Mouse (Mus musculus): ENCODE results near the gene Cilp2. TPM values are rescaled to one million over a fixed set of nuclear protein-coding genes. Genes with fewer than 3 reads are reported as not detected.

Gene Cilp2
- total RNA-seq (2022): under 1 TPM; 0.54 to 0.79 (median 0.65) TPM

DNA sequence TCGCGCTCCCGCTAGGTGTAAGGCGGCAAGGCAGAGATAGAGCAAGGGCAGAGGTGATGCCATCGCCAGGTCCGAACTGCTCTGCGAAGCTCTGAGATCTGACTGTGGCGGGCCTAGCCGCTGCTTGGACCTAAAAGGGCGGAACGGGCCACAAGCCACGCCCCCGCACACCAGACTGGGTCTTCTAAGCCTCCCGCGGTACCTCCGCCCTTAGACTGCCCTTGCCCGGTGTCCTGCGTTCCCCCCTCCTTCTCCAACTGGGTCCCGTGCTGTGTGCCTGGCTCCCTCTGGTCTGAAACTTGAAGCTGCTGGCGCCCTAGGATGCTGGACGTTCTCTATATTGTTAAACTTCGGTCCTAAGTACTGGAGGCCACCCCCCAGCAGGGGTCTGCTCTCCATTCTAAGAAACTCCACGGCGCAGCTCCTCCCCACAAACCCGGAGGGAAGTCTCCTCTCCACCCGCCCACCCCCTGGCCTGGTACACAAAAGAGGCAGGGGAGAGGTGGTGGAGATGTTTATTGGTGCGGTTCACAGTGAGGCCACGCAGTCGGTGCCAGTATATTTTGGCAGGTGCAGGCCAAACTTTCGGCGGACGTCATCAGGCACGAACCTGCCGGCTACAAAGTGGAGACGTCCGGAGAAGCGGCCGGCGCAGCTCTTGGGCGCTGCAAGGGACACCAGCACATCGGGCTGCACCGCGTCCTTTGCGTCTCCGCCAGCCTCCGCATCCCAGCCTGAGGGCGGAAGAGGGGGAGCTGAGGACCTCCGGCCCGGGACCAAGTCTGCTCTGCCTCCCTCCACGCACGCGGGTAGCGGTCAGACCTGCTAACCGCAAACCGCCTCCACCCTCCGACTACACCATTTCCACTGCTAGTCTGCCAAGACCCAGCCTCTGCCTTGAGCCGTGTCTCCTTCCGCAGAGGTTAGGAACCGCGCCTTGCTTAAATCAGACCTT is at the start of gene Cilp2:
Cilp2 (minus strand) TSS at position 399 of the 955 bp plus-strand sequence.
- DNase-seq (ENCODE audit: low spot score in 2 of 2): no peak

DNA sequence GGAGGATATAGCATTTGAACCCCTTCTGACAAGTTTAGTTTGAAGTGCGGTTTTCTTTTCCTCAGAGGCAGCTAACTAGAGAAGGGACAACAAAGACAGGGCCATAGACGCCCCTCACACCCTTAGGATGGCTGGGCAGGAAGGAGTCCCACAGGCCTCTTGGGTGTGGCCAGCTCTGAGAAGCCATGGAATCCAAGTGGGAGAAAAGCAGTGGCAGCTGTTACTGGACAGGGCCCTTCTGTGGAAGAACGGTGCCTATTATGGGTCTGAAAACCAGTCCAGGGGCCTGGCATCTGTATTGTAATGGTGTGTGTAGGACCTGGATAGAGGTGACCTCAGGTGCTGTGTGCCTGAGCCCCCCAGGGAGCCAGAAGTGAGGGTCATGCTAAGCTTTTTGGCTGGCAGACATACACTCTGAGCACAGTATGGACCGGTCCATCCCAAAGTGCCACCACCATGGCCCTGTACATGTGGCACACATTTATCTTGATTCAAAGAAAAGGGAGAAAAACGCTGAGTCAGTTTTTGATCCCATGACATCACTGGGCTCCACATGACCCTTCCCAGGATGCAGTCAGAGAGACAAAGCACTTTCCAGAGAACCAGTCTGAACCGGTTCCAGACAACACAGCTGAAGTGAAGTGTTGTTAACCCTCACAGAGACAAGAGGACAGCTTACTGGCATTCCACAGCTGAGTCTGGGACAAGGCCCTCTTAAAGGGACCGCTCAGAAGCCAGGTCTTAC is 48.7 kb upstream of the Cilp2 start:
- no peak for DNase-seq (ENCODE audit: low spot score in 2 of 2)

DNA sequence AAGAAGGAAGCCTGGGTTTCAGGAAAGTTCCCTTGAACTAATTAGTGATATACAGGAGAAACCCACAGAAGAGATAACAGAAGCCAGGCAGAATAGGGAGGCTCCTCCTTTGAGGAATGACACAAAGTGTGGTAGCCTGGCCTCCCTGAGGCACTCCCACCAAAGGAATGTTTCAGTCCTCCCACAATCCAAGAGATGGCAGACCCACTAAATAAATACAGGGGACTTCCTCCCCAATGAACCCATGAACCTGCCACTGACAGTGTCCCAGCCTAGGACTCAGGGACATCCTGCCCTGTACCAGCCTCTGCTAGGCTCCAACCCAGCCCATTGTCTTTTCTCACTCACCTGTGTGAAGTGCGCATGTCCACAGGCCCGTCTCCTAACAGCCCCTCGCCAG is 47.9 kb upstream of the Cilp2 start:
- no peak for DNase-seq (ENCODE audit: low spot score in 2 of 2)

DNA sequence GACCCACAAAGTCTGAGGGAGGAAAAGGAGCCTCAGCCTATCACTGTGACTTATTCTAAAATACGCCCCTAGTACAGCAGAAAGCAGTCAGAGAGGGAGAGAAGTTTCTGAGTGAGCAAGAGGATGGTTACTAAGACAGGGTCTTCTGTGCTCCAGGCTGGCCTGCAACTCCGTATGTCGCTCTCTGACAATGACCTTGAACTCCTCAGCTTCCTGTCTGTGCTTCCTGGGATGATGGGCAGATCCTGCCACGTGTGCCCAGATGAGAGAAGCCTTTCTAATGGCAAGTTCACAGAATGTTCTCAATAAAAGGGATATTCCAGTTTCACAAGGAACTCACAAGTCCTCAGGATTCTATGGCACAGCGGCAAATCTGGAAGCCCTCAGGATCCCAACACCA is 47.1 kb upstream of the Cilp2 start:
- DNase-seq (ENCODE audit: low spot score in 2 of 2): no peak

DNA sequence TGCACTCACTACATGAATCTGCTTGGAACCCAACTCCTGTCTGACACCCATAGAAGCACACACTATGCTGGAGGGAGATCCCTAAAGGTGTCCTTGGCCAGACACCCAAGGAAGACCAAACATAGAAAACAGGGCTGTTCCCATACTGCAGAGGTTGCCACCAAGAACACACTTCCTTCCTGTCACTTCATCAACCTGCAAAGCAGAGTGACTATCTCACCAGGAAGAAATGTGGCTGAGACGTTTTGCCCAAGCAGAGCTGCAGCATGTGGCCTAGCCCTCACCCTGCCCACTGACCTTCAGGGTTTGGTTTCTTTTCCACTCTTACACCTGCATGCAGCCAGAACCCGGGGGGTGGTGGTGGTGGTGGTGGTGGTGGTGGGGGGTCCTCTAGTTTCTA is 46.3 kb upstream of the Cilp2 start:
- DNase-seq (ENCODE audit: low spot score in 2 of 2): no peak

DNA sequence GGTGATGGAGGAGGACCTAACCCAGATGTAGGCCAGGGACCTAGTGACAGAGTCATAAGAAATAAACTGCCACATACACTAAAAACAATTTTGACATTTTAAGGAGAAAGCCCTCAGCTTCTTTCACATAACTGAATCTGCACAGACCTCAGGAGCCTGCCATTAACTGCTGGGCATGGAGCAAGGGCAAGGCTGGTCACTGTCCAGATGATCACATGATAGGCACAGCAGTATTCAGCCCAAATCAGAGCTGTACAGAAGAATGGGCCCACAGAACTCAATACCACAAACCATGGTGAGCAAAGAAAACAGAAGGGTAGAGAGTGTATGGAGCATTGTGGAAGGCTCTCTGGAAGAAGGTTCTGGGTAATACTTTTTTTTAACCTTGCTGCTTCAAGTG is 39.4 kb upstream of the Cilp2 start:
- no peak for DNase-seq (ENCODE audit: low spot score in 2 of 2)

DNA sequence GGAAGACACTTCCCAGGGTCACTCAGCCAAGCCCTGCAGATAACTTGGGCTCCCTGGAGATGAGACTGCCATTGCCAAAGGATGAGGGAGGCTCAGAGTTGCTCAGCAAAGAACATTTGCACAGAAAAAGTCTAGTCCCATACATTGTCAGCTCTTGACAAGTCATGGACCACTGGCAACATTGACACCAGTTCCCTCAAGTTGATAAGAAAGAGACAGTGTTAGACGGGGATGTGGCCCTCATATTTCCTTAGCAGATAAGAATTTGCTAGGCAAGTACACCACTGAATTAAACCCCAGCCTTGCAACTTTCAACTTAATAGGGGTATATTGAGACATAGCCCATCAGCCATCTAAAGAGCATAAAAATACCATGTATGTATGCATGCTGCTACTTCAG is 36.5 kb upstream of the Cilp2 start:
- no peak for DNase-seq (ENCODE audit: low spot score in 2 of 2)

DNA sequence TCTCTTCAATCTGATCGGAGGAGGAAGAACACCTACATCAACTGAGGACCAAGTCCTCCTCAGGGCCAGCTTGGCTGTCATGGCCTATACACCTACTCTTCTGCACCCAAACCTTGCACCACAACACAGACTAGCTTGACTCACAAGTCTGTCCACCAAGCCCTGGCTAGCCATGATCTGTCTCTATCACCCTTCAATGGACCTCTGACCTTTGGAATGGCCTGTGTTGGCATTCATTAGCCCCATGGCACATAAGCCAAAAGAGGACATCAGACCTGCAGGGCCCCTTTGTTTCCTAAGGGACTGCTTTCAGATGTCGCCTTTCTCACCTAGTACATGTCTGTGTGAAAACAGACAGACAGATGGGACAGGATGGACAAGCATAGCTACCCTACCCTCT is 33.7 kb upstream of the Cilp2 start:
- no peak for DNase-seq (ENCODE audit: low spot score in 2 of 2)

DNA sequence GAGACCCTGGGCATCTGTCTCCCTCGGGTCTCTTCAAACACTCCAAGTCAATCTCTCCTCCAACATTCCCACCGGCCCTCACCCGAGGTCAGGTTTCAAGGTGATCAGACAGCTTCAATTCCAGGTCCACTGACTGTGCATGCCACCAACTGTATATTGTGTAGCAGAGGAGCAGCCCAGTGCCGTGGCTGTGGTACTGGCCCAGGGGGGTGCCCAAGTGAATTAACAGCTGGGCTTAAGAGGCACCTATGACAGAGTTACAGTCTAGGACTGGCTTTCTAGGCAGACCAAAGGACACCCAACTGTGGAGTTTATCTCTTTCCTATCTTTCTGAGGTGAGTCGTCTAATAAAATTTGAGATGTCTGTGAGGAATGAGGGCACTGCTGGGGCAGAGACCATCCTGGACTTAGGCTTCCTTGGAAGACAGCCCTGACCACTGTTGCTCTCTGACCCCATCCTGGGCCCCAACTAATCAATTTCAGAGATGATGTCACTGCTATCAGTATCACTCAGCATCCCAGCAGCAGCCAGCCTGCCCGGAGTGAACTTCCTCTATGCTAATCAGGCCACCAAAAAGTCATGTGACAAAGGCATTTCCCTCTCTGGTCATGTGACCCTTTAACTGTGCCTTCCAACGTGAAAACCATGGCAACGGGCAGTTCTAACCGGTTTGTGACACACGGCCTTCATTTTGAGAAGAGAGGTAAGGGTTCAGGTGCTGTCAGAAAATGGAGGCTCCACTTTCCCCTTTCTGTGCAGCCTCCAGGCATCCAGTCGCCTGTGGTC is 32.6 kb upstream of the Cilp2 start:
- DNase-seq (ENCODE audit: low spot score in 2 of 2): no peak

DNA sequence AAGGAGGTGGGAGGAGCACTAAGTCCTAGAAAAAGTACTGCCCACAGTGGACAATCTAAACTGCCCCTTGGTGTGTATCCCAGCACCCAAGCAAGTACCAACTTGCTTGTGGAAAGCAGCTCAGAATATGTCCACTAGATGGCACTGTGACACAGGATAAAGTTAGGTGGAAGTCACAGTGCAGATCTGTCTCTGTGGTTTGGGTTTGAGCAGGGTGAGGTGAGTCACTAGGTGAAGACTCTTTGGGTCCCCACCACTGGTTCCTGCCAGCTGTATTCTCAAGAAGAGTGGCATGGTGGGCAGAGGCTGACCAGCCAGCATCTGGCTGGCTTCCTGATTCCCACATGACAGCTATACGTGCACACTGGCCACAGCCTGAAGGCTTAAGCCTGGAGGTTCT is 31.5 kb upstream of the Cilp2 start:
- DNase-seq (ENCODE audit: low spot score in 2 of 2): peak; percentile 62 to 64

DNA sequence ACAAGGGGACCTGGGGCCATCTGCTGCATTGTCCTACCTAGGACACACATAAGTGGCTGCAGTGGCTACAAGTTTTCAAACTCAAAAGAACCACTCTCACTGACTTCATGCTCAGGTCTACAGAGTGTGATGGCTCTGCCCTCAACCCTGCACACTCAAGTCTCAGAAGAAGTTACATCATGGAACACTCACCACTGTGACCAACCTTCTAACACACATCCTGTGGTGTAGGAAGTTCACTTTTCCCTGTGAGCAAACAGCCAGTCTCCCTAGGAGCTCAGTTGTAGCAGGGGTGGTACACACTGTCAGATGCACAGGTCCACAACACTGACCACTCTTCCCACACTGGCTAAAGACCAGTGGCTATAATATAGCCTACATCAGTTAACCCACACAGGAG is 31.0 kb upstream of the Cilp2 start:
- DNase-seq (ENCODE audit: low spot score in 2 of 2): no peak

DNA sequence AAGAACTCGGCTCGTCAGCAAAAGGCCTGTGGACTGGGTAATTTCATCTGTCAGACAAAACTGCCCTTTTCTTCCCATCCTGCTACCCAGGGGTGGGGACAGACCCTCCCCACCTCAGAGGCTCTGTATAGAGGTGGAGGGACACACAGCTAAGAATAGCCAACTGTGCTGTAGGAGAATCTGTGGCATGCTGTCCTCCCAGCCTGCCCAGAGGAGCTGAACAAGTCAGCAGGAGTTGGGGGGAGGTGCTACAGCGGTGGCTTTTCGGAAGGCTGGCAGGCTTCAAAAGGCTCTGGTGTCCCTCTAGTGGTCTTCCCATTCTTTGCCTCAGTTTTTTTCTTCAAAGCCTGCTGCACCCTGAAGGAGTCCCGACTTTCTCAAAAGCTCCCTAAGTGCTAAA is 28.3 kb upstream of the Cilp2 start:
- no peak for DNase-seq (ENCODE audit: low spot score in 2 of 2)

DNA sequence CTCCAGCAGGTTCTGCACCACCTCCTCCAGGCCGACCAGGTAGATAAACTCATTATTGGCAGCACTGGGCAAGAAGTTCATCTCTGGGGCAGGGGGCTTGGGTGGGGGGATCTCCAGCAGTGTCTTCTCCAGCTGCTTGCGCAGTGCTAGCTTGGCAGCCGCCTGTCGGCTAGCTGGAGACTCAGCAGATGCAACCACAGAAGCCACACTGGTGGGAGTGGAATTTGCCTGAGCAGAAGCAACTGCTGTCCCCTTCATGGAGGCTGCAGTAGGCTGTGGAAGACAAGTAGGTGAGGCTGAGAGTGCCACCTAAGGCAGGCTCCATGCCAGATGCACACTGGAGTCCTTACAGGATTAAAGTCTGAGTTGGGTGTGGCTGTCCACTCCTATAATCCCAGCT is 27.0 kb upstream of the Cilp2 start:
- DNase-seq (ENCODE audit: low spot score in 2 of 2): no peak

DNA sequence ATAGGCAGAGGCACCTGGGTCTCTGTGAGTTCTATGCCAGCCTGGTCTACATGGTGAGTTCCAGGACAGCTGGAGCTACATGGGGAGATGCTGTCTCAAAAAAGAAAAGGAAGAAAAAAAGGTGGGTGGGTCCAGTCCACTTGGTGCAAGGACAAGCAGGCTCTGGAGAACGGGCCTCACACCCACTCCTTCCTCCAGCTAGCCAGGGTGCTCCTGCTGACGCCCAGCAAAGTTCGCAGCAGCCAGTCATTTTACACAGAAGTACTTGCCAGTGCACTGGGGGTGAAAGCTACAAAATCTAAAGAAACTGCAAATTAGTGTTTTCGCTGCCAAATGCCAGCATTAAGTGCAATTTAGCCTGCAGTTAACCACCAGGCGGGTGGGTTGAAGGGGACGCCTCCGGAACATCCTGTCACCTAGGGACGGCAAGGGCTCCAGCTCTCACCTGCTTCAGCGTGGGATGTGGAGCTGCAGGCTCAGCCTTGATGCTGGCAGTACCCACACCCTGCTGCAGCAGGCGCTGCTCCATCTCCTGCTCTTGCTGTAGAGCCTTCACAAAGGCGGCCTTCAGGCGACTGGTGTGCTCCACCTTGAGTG is 25.1 kb upstream of the Cilp2 start:
- peak; percentile 53 to 72 for DNase-seq (ENCODE audit: low spot score in 2 of 2)

DNA sequence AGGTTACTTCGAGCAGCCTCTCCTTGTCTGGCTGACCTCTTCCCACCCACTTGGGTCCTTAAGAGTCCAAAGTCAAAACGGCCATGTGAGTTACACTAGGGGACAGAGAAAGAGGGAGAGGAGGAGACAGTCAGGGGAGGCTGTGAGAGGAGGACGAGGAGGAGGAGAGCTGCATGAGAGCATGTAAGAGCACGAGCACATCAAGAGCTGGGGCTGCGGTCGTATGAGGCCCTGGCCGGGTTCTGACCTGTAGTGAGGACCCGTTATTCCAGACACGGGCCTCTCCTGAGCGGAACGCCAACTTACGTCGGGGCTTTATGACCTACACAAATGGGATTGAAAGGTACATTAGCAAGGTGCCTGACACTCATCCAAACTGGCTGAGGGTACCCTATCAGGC is 24.4 kb upstream of the Cilp2 start:
- no peak for DNase-seq (ENCODE audit: low spot score in 2 of 2)

DNA sequence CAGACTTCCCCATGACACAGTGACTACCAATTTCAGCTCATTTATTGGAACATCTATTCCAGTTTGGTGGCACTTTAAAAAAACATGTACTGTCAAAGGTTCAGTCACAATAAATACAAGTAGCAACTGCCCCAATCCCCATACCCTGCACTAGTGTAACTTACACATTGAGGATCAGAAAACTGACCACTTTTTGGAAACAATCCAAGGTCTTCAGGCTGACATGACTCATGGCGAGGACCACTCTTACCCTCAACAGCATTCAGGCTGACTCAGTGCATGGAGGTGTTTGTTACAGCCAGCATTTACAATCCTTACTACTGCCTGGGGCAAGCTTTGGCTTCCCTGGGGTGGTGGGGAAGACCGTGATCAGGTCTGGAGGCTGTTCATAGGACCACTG is 19.6 kb upstream of the Cilp2 start:
- DNase-seq (ENCODE audit: low spot score in 2 of 2): no peak

DNA sequence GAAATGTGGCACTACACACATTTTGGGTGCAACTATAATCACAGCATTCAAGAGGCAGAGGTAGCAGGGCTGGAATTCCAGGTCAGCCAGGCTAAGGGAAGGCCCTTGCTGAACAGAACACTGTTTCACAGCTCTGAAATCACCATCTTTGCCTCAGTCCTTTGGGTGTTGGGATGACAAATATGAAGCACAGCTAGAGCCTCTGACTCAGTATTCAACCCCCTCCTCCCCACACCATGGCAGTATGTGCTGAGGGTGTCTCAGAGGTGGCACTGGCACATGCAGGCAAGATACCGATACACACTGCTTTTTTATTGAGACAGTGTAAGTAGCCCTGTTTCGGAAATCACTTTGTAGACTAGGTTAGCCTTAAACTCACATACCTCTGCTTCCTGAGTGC is 18.8 kb upstream of the Cilp2 start:
- DNase-seq (ENCODE audit: low spot score in 2 of 2): no peak

DNA sequence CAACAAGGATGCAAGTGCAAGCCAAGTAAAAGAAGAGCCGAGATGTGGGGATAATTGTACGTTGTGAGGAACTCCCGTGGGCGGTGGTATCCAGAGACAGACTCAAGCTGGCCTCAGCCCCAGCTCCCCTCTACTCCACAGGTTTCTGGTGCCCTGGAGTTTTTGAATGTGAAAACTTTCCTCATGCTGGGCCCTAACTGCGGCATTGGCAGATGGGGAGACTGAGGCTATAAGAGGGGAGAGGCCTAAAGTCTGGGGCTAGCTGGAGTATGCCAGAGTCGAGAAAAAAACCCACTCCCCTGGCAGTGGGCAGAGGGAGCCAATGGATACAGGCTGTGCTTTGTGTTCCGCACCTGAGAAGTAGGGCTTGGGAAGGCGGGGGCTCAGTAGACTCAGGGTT is 16.6 kb upstream of the Cilp2 start:
- no peak for DNase-seq (ENCODE audit: low spot score in 2 of 2)

DNA sequence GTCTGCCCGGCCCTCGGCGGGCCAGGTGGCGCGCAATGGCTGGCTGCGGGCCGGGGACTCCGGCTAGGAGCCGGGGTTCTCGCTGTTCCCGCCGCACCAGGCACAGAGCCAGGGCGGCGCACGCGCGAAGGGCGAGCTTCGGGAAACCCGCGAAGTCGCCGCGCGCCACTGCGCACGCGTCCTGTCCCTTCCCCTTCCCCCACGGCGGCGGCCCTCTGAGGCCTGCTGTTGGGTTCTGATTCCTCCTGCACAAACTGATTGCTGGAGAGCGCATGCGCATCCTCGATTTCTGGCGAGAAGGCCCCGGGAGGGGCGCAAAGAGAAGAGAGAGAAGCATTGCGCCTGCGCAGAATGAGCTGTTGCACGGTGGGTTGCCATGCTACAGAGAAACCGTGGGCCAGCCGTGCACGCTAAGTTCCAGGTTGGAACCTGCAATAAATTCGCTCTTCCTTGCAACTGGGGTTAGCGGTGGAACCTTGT is 15.6 kb upstream of the Cilp2 start:
- DNase-seq (ENCODE audit: low spot score in 2 of 2): peak; percentile 95 to 99

DNA sequence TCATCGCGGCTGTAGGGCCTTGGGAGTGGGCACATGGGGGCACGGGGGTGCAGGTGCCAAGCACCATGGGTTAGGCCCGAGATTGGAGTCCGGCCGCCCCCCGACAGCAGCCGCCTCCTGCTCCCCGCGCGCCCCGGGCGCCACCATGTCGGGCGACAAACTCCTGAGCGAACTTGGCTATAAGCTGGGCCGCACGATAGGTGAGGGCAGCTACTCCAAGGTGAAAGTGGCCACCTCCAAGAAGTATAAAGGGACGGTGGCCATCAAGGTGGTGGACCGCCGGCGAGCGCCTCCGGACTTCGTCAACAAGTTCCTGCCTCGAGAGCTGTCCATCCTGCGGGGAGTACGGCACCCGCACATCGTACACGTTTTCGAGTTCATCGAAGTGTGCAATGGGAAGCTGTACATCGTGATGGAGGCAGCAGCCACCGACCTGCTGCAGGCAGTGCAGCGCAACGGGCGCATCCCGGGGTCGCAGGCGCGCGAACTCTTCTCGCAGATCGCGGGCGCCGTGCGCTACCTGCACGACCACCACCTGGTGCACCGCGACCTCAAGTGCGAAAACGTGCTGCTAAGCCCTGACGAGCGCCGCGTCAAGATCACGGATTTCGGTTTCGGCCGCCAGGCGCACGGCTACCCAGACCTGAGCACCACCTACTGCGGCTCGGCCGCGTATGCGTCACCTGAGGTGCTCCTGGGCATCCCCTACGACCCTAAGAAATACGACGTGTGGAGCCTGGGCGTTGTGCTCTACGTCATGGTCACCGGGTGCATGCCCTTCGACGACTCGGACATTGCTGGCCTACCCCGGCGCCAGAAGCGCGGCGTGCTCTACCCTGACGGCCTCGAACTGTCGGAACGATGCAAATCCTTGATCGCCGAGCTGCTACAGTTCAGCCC is 14.9 kb upstream of the Cilp2 start, which contains the start of the genes Tssk6, Ndufa13 and Yjefn3:
Tssk6 (plus strand) TSS at position 22 of the 900 bp plus-strand sequence.
Ndufa13 (minus strand) TSS at position 396 of the 900 bp plus-strand sequence.
Yjefn3 (minus strand) TSS at position 550 of the 900 bp plus-strand sequence.
- DNase-seq (ENCODE audit: low spot score in 2 of 2): peak; percentile 45 to 61

All from left cerebral cortex, adult 8-10 months (tissue).